Mouse (Mus musculus): ENCODE data around the gene Pik3c2a. TPM values are rescaled to one million over a fixed set of nuclear protein-coding genes. Genes with fewer than 3 reads are reported as not detected.

Pik3c2a gene
- 52.9 and 67.7 TPM in 2 replicates for polyA plus RNA-seq (2011; ENCODE audit: insufficient read depth, insufficient read length, low read depth, missing spikeins)

DNA sequence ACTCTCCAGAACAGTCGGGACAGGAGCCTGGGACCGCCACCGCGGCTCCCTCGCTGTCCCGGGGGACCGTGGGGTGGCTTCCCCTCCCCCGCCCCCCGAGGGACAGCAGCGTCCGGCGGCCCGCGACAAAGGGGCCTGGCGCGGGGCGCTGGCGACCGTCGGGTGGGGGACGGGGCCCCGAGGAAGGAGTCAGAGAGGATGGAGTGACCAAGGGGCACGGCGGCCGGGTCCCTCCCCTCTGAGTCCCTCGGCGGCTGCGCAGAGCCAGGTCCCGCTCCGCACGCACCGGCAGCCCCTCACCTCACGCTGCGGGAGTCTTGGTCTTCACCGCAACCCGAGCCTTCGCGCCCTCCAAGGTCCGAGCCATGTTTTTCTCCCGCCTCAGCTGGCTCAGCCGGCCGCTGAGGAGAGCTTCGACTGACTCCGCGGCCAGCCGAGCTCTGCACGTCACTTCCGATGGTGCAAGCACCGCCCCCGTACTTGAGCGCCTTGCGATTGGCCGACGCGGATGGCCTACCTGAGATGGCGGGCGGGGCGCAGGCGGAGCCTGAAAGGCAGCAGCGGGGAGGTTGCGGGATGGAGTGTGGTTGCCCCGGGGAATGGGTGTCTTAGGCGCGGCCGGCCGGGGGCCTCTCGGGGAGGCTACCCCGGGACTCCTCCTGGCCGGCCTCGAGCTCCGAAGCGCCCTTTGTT, at the start of gene Pik3c2a:
Gene Pik3c2a, minus strand, starts transcription at position 446 of the 693 bp plus-strand sequence.
- peak within 1 kb of the TSS; percentile 86 for H3K9ac ChIP-seq (ENCODE audit: low read depth, poor library complexity, severe bottlenecking)
- no peaks in the 10 kb centered on the region for H3K36me3 ChIP-seq (ENCODE audit: control insufficient read depth, insufficient read depth, low read length, poor library complexity, severe bottlenecking)
- no peaks in the 10 kb centered on the region for H3K9me3 ChIP-seq (replicated peaks; ENCODE audit: control insufficient read depth, insufficient read depth, low read length, poor library complexity, severe bottlenecking)
- no peak within 1 kb of the TSS; the same call in 1 of the 2 replicates for H3K27ac ChIP-seq (ENCODE audit: insufficient read depth, low read length)
- no peaks in the 10 kb centered on the region for H3K27me3 ChIP-seq (ENCODE audit: control insufficient read depth, insufficient read depth, low read length, poor library complexity, severe bottlenecking)
- TF ChIP-seq POLR2A (IDR thresholded peaks at IDR 0.05; ENCODE audit: insufficient read depth, low read length) (peak; percentile 93), EP300 (IDR thresholded peaks at IDR 0.05; ENCODE audit: insufficient read depth, low read depth, low read length) (no peak), CTCF (IDR thresholded peaks at IDR 0.05; ENCODE audit: low read depth, low read length) (no peak)
- no peaks in the 10 kb centered on the region for H3K4me1 ChIP-seq (ENCODE audit: control insufficient read depth, insufficient read depth, low read length)
- peak within 1 kb of the TSS; percentile 78 for H3K4me3 ChIP-seq (ENCODE audit: low read depth, low read length)

DNA sequence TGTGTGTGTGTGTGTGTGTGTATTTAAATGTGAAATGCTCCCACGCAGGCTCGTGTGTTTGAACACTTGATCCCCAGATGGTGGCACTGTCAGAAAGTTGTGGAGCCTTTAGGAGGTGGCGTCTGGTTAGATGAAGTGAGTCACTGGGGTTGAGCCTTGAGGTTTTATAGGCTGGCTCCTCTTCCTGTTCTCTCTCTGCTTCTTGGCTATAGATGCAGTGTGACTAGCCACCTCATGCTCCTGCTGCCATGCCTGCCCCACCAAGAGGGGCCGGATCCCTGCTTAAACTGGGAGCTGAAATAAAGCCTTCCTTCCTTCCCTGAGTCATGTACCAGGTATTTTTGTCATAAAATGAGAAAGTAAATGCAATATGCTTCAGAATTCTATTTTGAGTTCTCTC, 47.9 kb upstream of the Pik3c2a start:
- no peaks in the 10 kb centered on the region for H3K9me3 ChIP-seq (replicated peaks; ENCODE audit: control insufficient read depth, insufficient read depth, low read length, poor library complexity, severe bottlenecking)
- H3K36me3 ChIP-seq (ENCODE audit: control insufficient read depth, insufficient read depth, low read length, poor library complexity, severe bottlenecking): no peaks in the 10 kb centered on the region
- no peak overlapping the region for H3K9ac ChIP-seq (ENCODE audit: low read depth, poor library complexity, severe bottlenecking)
- H3K27ac ChIP-seq (ENCODE audit: insufficient read depth, low read length): no peak overlapping the region
- H3K4me1 ChIP-seq (ENCODE audit: control insufficient read depth, insufficient read depth, low read length): no peaks in the 10 kb centered on the region
- H3K27me3 ChIP-seq (ENCODE audit: control insufficient read depth, insufficient read depth, low read length, poor library complexity, severe bottlenecking): no peaks in the 10 kb centered on the region
- no peak overlapping the region for H3K4me3 ChIP-seq (ENCODE audit: low read depth, low read length)
- TF ChIP-seq EP300 (IDR thresholded peaks at IDR 0.05; ENCODE audit: insufficient read depth, low read depth, low read length): no peak
- TF ChIP-seq POLR2A (IDR thresholded peaks at IDR 0.05; ENCODE audit: insufficient read depth, low read length): no peak
- no peak for TF ChIP-seq CTCF (IDR thresholded peaks at IDR 0.05; ENCODE audit: low read depth, low read length)

DNA sequence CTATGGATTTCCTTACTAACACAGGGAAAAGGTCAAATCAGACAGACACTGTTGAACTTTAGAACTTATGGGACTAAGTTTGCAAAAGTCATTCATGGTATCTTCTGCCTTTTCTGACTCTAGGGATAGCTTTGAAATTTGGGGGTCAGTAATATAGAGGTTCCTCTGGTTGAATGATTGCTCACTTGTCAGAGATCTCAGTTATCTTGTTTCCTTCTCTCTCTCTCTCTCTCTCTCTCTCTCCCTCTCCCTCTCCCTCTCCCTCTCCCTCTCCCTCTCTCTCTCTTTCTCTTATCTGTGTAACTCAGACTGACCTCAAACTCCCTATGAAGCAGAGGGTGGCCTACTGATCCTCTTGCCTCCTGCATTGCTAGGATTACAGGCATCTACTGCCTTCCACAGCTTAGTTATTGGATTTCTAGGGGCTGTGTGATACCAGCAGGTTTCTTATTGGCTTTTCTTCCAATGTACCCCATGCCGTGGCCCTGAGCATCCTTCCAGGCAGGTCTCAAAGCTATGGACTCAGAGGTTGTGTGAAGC, 41.9 kb upstream of the Pik3c2a start:
- Histone ChIP-seq H3K27ac (ENCODE audit: insufficient read depth, low read length) (no peak overlapping the region), H3K4me1 (ENCODE audit: control insufficient read depth, insufficient read depth, low read length) (no peaks in the 10 kb centered on the region), H3K9me3 (replicated peaks; ENCODE audit: control insufficient read depth, insufficient read depth, low read length, poor library complexity, severe bottlenecking) (no peaks in the 10 kb centered on the region), H3K4me3 (ENCODE audit: low read depth, low read length) (no peak overlapping the region), H3K9ac (ENCODE audit: low read depth, poor library complexity, severe bottlenecking) (no peak overlapping the region), H3K36me3 (ENCODE audit: control insufficient read depth, insufficient read depth, low read length, poor library complexity, severe bottlenecking) (no peaks in the 10 kb centered on the region), H3K27me3 (ENCODE audit: control insufficient read depth, insufficient read depth, low read length, poor library complexity, severe bottlenecking) (no peaks in the 10 kb centered on the region)
- TF ChIP-seq CTCF (IDR thresholded peaks at IDR 0.05; ENCODE audit: low read depth, low read length): no peak
- no peak for TF ChIP-seq POLR2A (IDR thresholded peaks at IDR 0.05; ENCODE audit: insufficient read depth, low read length)
- TF ChIP-seq EP300 (IDR thresholded peaks at IDR 0.05; ENCODE audit: insufficient read depth, low read depth, low read length): no peak

DNA sequence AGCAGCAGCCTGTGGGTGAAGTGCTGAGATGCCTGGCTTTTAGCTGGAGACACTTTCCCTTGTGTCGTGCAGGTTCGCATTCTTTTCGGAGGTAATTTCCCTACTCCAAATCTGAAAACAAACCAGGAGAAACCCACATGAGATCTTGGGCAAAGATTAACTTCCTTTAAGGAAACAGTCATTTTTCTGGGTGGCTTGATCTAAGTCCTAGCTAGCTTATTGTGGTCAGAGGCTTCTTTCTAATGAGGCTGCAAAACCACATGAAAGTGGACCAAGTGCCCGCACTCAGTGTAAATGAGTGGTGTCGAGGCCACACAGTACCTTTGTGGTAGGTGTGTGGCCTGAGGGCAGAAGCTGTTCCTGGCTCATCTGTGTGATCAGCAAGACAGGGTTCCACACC, 41.0 kb upstream of the Pik3c2a start:
- Histone ChIP-seq H3K4me1 (ENCODE audit: control insufficient read depth, insufficient read depth, low read length) (no peaks in the 10 kb centered on the region), H3K36me3 (ENCODE audit: control insufficient read depth, insufficient read depth, low read length, poor library complexity, severe bottlenecking) (no peaks in the 10 kb centered on the region), H3K27ac (ENCODE audit: insufficient read depth, low read length) (no peak overlapping the region), H3K4me3 (ENCODE audit: low read depth, low read length) (no peak overlapping the region), H3K9me3 (replicated peaks; ENCODE audit: control insufficient read depth, insufficient read depth, low read length, poor library complexity, severe bottlenecking) (no peaks in the 10 kb centered on the region), H3K9ac (ENCODE audit: low read depth, poor library complexity, severe bottlenecking) (no peak overlapping the region), H3K27me3 (ENCODE audit: control insufficient read depth, insufficient read depth, low read length, poor library complexity, severe bottlenecking) (no peaks in the 10 kb centered on the region)
- TF ChIP-seq POLR2A (IDR thresholded peaks at IDR 0.05; ENCODE audit: insufficient read depth, low read length) (no peak), EP300 (IDR thresholded peaks at IDR 0.05; ENCODE audit: insufficient read depth, low read depth, low read length) (no peak), CTCF (IDR thresholded peaks at IDR 0.05; ENCODE audit: low read depth, low read length) (no peak)

DNA sequence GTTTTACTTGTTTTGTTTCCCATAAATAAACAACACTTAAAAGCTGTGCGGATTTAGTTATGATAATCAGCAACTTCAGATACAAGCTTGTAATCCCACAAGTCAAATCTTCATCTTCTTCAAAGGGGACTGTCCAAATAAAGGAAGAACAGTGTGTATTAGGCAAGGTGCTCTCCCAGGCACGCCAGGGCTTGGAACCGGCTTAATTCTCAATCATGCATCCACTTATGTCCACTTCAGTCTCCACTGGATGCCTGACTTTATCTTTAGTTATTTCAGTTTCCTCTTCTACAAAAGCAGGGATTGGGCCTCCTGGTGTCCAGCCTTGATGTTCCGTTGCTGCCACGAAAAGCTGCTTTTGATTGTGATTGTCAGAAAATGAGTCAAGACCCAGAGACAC, 40.5 kb upstream of the Pik3c2a start:
- TF ChIP-seq CTCF (IDR thresholded peaks at IDR 0.05; ENCODE audit: low read depth, low read length) (no peak), POLR2A (IDR thresholded peaks at IDR 0.05; ENCODE audit: insufficient read depth, low read length) (no peak), EP300 (IDR thresholded peaks at IDR 0.05; ENCODE audit: insufficient read depth, low read depth, low read length) (no peak)
- no peaks in the 10 kb centered on the region for H3K27me3 ChIP-seq (ENCODE audit: control insufficient read depth, insufficient read depth, low read length, poor library complexity, severe bottlenecking)
- H3K4me1 ChIP-seq (ENCODE audit: control insufficient read depth, insufficient read depth, low read length): no peaks in the 10 kb centered on the region
- H3K36me3 ChIP-seq (ENCODE audit: control insufficient read depth, insufficient read depth, low read length, poor library complexity, severe bottlenecking): no peaks in the 10 kb centered on the region
- H3K9me3 ChIP-seq (replicated peaks; ENCODE audit: control insufficient read depth, insufficient read depth, low read length, poor library complexity, severe bottlenecking): no peaks in the 10 kb centered on the region
- H3K27ac ChIP-seq (ENCODE audit: insufficient read depth, low read length): no peak overlapping the region
- H3K9ac ChIP-seq (ENCODE audit: low read depth, poor library complexity, severe bottlenecking): no peak overlapping the region
- no peak overlapping the region for H3K4me3 ChIP-seq (ENCODE audit: low read depth, low read length)

DNA sequence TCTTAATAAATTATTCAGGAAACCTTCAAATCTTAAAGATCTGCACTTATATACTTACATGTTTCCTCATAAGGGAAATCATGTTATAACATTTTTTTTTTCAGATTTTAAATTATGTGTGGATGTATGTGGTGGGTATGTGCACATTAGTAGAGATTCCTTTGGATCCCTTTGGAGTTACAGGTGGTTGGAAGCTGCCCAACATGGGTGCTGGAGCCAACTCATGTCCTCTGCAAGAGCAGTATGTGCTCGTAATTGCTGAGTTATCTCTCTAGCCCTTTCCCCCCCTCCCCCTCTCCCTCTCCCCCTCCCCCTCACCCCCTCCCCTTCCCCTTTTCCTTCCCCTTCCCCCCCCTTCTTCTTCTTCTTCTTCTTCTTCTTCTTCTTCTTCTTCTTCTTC, 39.9 kb upstream of the Pik3c2a start:
- no peaks in the 10 kb centered on the region for H3K4me1 ChIP-seq (ENCODE audit: control insufficient read depth, insufficient read depth, low read length)
- no peaks in the 10 kb centered on the region for H3K9me3 ChIP-seq (replicated peaks; ENCODE audit: control insufficient read depth, insufficient read depth, low read length, poor library complexity, severe bottlenecking)
- TF ChIP-seq EP300 (IDR thresholded peaks at IDR 0.05; ENCODE audit: insufficient read depth, low read depth, low read length) (no peak), POLR2A (IDR thresholded peaks at IDR 0.05; ENCODE audit: insufficient read depth, low read length) (no peak), CTCF (IDR thresholded peaks at IDR 0.05; ENCODE audit: low read depth, low read length) (no peak)
- H3K27me3 ChIP-seq (ENCODE audit: control insufficient read depth, insufficient read depth, low read length, poor library complexity, severe bottlenecking): no peaks in the 10 kb centered on the region
- no peaks in the 10 kb centered on the region for H3K36me3 ChIP-seq (ENCODE audit: control insufficient read depth, insufficient read depth, low read length, poor library complexity, severe bottlenecking)
- no peak overlapping the region for H3K27ac ChIP-seq (ENCODE audit: insufficient read depth, low read length)
- H3K4me3 ChIP-seq (ENCODE audit: low read depth, low read length): no peak overlapping the region
- H3K9ac ChIP-seq (ENCODE audit: low read depth, poor library complexity, severe bottlenecking): no peak overlapping the region

Data from ES-Bruce4 (cell line).